Mouse (Mus musculus): ENCODE measurements around the gene Gm42417. TPM values are rescaled to one million over a fixed set of nuclear protein-coding genes. Genes with fewer than 3 reads are reported as not detected.
"Not testable (repeated sequence)": the region's sequence is repeated elsewhere in the genome, so short reads cannot be mapped to it uniquely, and the experiment has no call there.

Gene Gm42417
- polyA plus RNA-seq, 1 experiment from 2014 or later = not detected

GRCm38 (mm10) chr1:36542925-36543324 is 3.7 kb upstream of the Gm42417 start:
- H3K27me3 ChIP-seq (ENCODE audit: control insufficient read depth, insufficient read depth, low read length) = no peaks in the 10 kb centered on the region
- no peak for ATAC-seq (ENCODE audit: insufficient read depth, low FRiP score)
- H3K9ac ChIP-seq (ENCODE audit: low read length) = no peak overlapping the region
- H3K4me3 ChIP-seq (replicated peaks; ENCODE audit: low read length) = no peak overlapping the region
- 94% methylated on average over 9 of the region's 9 CpGs for WGBS
- H3K4me2 ChIP-seq (ENCODE audit: low read depth, low read length) = no peak overlapping the region
- peaks cover 12% of the 10 kb centered on the region for H3K36me3 ChIP-seq (ENCODE audit: control insufficient read depth, insufficient read depth, low read length)
- H3K9me3 ChIP-seq (replicated peaks; ENCODE audit: control insufficient read depth, low read length) = no peaks in the 10 kb centered on the region
- no peak overlapping the region for H3K27ac ChIP-seq (ENCODE audit: low read length)
- H3K4me1 ChIP-seq (ENCODE audit: control insufficient read depth, insufficient read depth, low read length) = peaks cover 13% of the 10 kb centered on the region

DNA sequence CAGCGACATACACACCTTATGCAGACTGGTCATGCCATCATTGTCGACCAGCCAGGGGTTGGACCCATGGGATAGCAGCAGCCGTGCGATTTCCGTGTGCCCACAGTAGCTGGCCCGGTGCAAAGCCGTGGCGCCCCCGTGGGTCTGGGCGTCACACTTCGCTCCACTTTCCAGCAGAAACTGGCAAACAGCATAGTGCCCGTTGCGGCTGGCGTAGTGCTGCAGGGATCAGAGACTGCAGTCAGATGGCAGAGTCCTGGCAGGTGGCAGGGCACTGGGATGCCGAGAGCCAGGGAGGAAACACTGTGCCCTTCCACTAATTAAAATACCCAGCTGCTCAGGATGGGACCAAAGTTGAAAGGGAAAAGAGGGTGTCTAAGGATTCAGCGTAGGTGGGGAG is 2.6 kb upstream of the Gm42417 start:
- no peak for ATAC-seq (ENCODE audit: insufficient read depth, low FRiP score)
- Histone ChIP-seq H3K4me3 (replicated peaks; ENCODE audit: low read length) (no peak overlapping the region), H3K36me3 (ENCODE audit: control insufficient read depth, insufficient read depth, low read length) (peaks cover 15% of the 10 kb centered on the region), H3K27ac (ENCODE audit: low read length) (no peak overlapping the region), H3K27me3 (ENCODE audit: control insufficient read depth, insufficient read depth, low read length) (no peaks in the 10 kb centered on the region), H3K4me2 (ENCODE audit: low read depth, low read length) (no peak overlapping the region), H3K9me3 (replicated peaks; ENCODE audit: control insufficient read depth, low read length) (no peaks in the 10 kb centered on the region), H3K4me1 (ENCODE audit: control insufficient read depth, insufficient read depth, low read length) (peaks cover 7% of the 10 kb centered on the region; the same call in 1 of the 2 replicates), H3K9ac (ENCODE audit: low read length) (no peak overlapping the region)
- WGBS = 96% methylated on average over 16 of the region's 16 CpGs

- Histone ChIP-seq H3K27ac (ENCODE audit: low read length) (no peak overlapping the region), H3K9me3 (replicated peaks; ENCODE audit: control insufficient read depth, low read length) (no peaks in the 10 kb centered on the region), H3K27me3 (ENCODE audit: control insufficient read depth, insufficient read depth, low read length) (no peaks in the 10 kb centered on the region), H3K36me3 (ENCODE audit: control insufficient read depth, insufficient read depth, low read length) (peaks cover 15% of the 10 kb centered on the region), H3K4me3 (replicated peaks; ENCODE audit: low read length) (no peak overlapping the region), H3K4me2 (ENCODE audit: low read depth, low read length) (no peak overlapping the region), H3K4me1 (ENCODE audit: control insufficient read depth, insufficient read depth, low read length) (no peaks in the 10 kb centered on the region), H3K9ac (ENCODE audit: low read length) (no peak overlapping the region)
- WGBS = 93% methylated on average over 12 of the region's 12 CpGs
- no peak for ATAC-seq (ENCODE audit: insufficient read depth, low FRiP score)
Observed at GRCm38 (mm10) chr1:36540807-36541206, 1.6 kb upstream of the Gm42417 start.

- no peak for ATAC-seq (ENCODE audit: insufficient read depth, low FRiP score)
- Histone ChIP-seq H3K9ac (ENCODE audit: low read length) (no peak overlapping the region), H3K4me3 (replicated peaks; ENCODE audit: low read length) (no peak overlapping the region), H3K27me3 (ENCODE audit: control insufficient read depth, insufficient read depth, low read length) (no peaks in the 10 kb centered on the region), H3K4me2 (ENCODE audit: low read depth, low read length) (no peak overlapping the region), H3K4me1 (ENCODE audit: control insufficient read depth, insufficient read depth, low read length) (no peaks in the 10 kb centered on the region), H3K36me3 (ENCODE audit: control insufficient read depth, insufficient read depth, low read length) (peaks cover 15% of the 10 kb centered on the region), H3K27ac (ENCODE audit: low read length) (no peak overlapping the region), H3K9me3 (replicated peaks; ENCODE audit: control insufficient read depth, low read length) (no peaks in the 10 kb centered on the region)
- 83% methylated on average over 11 of the region's 11 CpGs for WGBS
Observed at GRCm38 (mm10) chr1:36540132-36540531, 903 bp upstream of the Gm42417 start.

DNA sequence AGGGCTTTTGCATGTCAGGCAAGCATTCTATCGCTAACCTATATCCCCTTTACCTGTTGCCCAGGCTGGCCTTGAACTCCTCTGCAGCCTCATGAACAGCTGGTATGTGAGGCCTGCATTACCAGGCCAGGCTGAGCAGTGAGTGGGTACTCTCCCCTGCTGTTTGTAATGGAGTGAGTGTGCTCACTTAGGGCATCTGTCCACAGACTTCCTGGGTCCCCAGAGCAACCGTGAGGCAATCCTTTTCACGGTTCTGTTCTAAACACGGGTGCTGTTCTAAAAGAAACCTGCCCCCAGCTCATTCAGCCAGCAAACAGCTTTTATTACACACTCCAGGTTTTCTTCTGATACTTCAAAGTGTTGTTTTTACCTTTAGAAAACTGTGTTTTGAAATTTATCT is 502 bp downstream of the Gm42417 start:
- 72% methylated on average over 4 of the region's 4 CpGs for WGBS
- H3K27ac ChIP-seq (ENCODE audit: low read length) = no peak overlapping the region

GRCm38 (mm10) chr1:36536783-36537182 is 2.4 kb downstream of the Gm42417 start, which contains the start of gene Ankrd23:
Gene Ankrd23, minus strand, starts transcription at chr1:36536883.
- 88% methylated on average over 9 of the region's 9 CpGs for WGBS
- not testable (repeated sequence) for H3K27me3 ChIP-seq (ENCODE audit: control insufficient read depth, insufficient read depth, low read length); H3K9ac ChIP-seq (ENCODE audit: low read length); ATAC-seq (ENCODE audit: insufficient read depth, low FRiP score); H3K36me3 ChIP-seq (ENCODE audit: control insufficient read depth, insufficient read depth, low read length); H3K4me2 ChIP-seq (ENCODE audit: low read depth, low read length); H3K27ac ChIP-seq (ENCODE audit: low read length); H3K4me3 ChIP-seq (replicated peaks; ENCODE audit: low read length); H3K9me3 ChIP-seq (replicated peaks; ENCODE audit: control insufficient read depth, low read length); H3K4me1 ChIP-seq (ENCODE audit: control insufficient read depth, insufficient read depth, low read length)

More for the DNA sequence above, 502 bp downstream of the Gm42417 start:
- Histone ChIP-seq H3K4me3 (replicated peaks; ENCODE audit: low read length) (no peak overlapping the region), H3K36me3 (ENCODE audit: control insufficient read depth, insufficient read depth, low read length) (peaks cover 15% of the 10 kb centered on the region), H3K9ac (ENCODE audit: low read length) (no peak overlapping the region), H3K9me3 (replicated peaks; ENCODE audit: control insufficient read depth, low read length) (no peaks in the 10 kb centered on the region), H3K4me1 (ENCODE audit: control insufficient read depth, insufficient read depth, low read length) (no peaks in the 10 kb centered on the region; the same call in 1 of the 2 replicates), H3K27me3 (ENCODE audit: control insufficient read depth, insufficient read depth, low read length) (no peaks in the 10 kb centered on the region), H3K4me2 (ENCODE audit: low read depth, low read length) (no peak overlapping the region)
- ATAC-seq (ENCODE audit: insufficient read depth, low FRiP score) = no peak

DNA sequence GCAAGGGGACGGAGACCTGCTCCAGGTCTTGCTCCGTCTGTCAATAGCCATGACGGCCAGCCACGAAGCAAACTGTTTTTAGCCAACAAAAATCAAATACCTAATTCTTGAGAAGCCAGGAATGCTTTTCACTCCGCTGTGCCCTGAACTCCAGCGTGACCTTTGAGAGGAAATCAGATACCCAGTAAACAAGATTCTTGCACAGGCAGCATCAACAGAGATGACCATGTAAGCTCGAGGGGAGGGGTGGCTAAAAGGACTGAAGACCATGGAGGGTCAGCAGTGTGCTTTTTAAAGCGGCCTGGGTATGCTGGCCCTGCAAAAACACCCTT is 2.9 kb downstream of the Gm42417 start:
- ATAC-seq (ENCODE audit: insufficient read depth, low FRiP score) = no peak
- 52% methylated on average over 8 of the region's 8 CpGs for WGBS
- no peak overlapping the region for H3K27ac ChIP-seq (ENCODE audit: low read length)
- peaks cover 5% of the 10 kb centered on the region for H3K36me3 ChIP-seq (ENCODE audit: control insufficient read depth, insufficient read depth, low read length)
- H3K27me3 ChIP-seq (ENCODE audit: control insufficient read depth, insufficient read depth, low read length) = no peaks in the 10 kb centered on the region
- no peaks in the 10 kb centered on the region; the same call in none of the 2 replicates for H3K4me1 ChIP-seq (ENCODE audit: control insufficient read depth, insufficient read depth, low read length)
- H3K9me3 ChIP-seq (replicated peaks; ENCODE audit: control insufficient read depth, low read length) = no peaks in the 10 kb centered on the region
- H3K4me3 ChIP-seq (replicated peaks; ENCODE audit: low read length) = no peak overlapping the region
- H3K4me2 ChIP-seq (ENCODE audit: low read depth, low read length) = no peak overlapping the region
- H3K9ac ChIP-seq (ENCODE audit: low read length) = no peak overlapping the region

DNA sequence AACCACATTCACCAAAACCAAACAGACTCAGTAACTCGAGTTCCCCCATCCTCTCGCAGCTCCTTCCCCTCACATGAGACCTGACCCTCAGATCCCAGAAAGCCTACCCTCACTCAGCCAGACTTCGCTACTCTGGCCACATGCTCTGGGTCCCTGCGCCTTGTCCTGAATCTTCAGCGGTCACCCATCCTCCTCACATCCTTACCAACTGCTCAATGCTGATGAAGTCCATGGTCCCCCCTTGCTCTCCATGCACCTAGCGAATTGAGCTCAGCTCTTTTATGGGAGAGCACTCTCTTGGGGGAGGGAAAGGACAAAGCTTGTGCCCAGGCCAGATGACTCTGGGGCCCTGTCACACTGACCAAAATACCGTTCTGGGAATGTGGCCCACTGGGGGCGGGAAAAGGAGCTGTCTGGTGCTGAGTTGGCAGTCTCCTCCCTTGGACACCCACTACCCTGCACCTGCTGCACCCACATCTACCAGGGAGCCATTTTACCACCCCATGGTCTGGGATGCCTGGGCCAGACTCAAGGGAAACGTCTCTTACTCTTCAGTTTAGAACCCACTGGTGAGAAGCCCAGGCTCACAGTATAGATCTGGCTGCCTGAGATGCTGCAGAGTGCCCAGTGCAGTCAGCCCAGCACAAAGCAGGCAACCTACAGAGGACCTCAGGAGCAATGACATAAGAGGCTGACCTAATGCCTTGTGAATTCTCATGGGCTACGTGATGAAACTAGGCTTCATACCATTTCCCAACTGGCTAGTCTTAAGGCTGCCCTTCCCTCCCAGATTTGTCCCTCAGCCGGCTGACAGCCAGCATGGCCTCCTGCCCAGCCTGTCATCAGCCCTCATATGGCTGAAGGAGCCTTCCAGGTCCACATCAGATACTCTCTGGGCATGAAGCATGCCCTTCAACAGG is 3.5 kb downstream of the Gm42417 start:
- no peak overlapping the region for H3K9ac ChIP-seq (ENCODE audit: low read length)
- no peaks in the 10 kb centered on the region for H3K9me3 ChIP-seq (replicated peaks; ENCODE audit: control insufficient read depth, low read length)
- no peak for ATAC-seq (ENCODE audit: insufficient read depth, low FRiP score)
- 0 out of 2 replicates have a peak, but pooled peaks cover 3% of the 10 kb centered on the region for H3K36me3 ChIP-seq (ENCODE audit: control insufficient read depth, insufficient read depth, low read length)
- H3K4me2 ChIP-seq (ENCODE audit: low read depth, low read length) = no peak overlapping the region
- no peaks in the 10 kb centered on the region for H3K27me3 ChIP-seq (ENCODE audit: control insufficient read depth, insufficient read depth, low read length)
- no peak overlapping the region for H3K27ac ChIP-seq (ENCODE audit: low read length)
- no peaks in the 10 kb centered on the region; the same call in none of the 2 replicates for H3K4me1 ChIP-seq (ENCODE audit: control insufficient read depth, insufficient read depth, low read length)
- WGBS = 77% methylated on average over 11 of the region's 11 CpGs
- no peak overlapping the region for H3K4me3 ChIP-seq (replicated peaks; ENCODE audit: low read length)

DNA sequence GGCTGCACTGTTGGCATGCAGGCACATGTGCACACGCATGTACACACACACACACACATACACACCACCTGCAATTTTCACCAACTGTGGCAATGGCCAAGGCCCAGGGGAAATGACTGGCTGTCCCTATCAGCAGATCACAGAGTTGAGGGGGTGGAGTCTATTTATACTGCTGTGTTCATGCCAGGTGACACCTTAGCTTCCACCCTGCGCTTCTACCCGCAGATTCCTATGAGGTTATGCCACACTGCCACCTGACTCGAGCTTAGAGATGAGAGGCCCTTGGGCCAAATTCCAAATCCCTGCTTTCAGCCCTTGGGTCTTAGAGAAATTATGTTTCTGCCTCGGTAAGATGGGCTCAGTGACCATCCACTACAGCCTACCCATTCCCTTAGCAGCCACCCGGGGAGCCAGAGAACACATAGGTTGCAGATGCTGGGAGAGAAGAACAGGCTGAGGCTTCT is 4.6 kb downstream of the Gm42417 start:
- 63% methylated on average over 6 of the region's 6 CpGs for whole genome bisulfite sequencing
- no peak for ATAC-seq (ENCODE audit: insufficient read depth, low FRiP score)
- H3K36me3 ChIP-seq (ENCODE audit: control insufficient read depth, insufficient read depth, low read length) = 0 out of 2 replicates have a peak, but pooled peaks cover 3% of the 10 kb centered on the region
- H3K4me3 ChIP-seq (replicated peaks; ENCODE audit: low read length) = no peak overlapping the region
- no peaks in the 10 kb centered on the region for H3K27me3 ChIP-seq (ENCODE audit: control insufficient read depth, insufficient read depth, low read length)
- no peak overlapping the region for H3K9ac ChIP-seq (ENCODE audit: low read length)
- no peaks in the 10 kb centered on the region; the same call in none of the 2 replicates for H3K4me1 ChIP-seq (ENCODE audit: control insufficient read depth, insufficient read depth, low read length)
- H3K4me2 ChIP-seq (ENCODE audit: low read depth, low read length) = no peak overlapping the region
- no peak overlapping the region for H3K27ac ChIP-seq (ENCODE audit: low read length)
- no peaks in the 10 kb centered on the region for H3K9me3 ChIP-seq (replicated peaks; ENCODE audit: control insufficient read depth, low read length)
